Mouse (Mus musculus): Measurements from ENCODE around the gene Tfeb. TPM values are rescaled to one million over a fixed set of nuclear protein-coding genes. Genes with fewer than 3 reads are reported as not detected.
A peak's percentile ranks its signal among the peaks of the same experiment; 100 is the strongest.

The Tfeb gene
- total RNA-seq, 2 experiments from 2014 or later: 12.0 to 13.1 TPM

DNA sequence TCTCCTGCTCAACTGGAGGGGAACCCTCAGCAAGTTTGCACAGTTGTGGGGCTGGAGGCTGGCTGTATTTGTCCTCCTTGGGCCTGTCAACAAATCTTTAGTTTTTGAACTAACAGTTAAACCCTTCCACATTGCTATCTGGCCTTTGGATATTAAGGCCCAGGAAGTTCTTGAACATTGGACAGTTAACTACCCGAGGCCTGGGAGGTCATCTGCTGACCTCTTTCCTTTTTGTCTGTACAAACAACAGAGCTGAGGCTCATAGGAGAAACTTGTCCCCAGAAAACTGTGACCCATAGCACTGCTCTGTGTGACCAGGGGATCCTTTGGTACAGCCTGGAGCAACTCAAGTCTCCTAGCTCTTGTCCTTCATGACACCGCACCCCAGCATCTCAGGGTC is 37.8 kb upstream of the Tfeb start:
- Histone ChIP-seq H3K27ac (no peak overlapping the region), H3K4me3 (no peak overlapping the region)
- no peak for TF ChIP-seq CTCF (conservative IDR thresholded peaks at IDR 0.05)
- DNase-seq (ENCODE audit: low spot score in 2 of 2): no peak

DNA sequence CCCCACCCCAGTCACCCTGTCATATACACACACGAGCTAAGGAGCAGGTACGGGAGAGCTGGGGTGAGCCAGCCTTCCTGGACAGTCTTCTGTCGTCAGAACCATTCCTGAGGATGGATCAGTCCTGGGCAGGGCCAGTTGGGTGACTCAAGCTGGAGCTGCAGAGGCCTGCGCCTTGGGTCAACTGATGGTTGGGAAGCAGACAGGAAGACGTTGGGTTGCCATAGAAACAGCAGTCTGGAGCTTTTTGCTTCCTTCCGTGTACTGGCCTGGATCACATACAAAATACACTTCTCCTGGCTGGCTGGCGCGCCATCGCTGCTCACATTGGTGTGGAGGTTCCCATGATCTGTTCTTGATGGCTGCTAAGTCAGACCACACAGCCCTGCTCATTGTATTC is 35.0 kb upstream of the Tfeb start:
- no peak overlapping the region for H3K4me3 ChIP-seq
- TF ChIP-seq CTCF (conservative IDR thresholded peaks at IDR 0.05): no peak
- no peak for DNase-seq (ENCODE audit: low spot score in 2 of 2)
- no peak overlapping the region for H3K27ac ChIP-seq

DNA sequence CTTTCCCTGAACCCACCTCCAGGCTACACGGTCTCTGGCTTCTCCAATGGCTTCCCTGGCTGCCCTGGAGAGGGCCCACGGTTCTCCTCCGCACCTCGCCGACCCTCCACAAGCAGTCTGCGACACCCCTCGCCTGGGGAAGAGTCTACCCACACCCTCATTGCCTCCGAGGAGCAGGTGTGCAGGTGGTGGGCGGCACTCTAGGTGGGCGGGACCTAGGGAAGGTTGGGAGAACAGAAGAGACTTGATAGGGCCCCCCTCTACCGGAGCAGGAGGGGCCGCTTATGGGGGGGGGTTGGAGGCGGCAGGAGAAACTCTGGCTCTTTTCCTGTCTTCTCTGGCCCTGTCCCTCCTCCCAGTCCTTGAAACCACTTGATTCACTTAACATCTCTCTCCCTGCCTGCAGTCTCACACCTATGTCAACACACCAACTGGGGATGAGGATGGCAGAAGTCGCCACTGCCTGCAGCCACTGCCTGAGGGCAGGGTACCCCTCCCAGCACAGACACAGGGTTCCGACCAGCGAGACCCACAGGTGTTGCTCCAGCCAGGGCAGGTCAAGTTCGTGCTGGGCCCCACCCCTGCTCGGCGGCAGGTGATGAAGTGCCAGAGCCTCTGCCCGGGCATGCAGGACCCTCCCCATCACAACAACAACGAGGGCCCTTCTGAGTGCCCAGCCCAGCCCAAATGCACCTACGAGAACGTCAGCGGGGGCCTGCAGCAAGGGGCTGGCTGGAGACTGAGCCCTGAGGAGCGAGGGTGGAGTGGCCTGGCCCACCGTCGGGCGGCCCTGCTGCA is 34.1 kb upstream of the Tfeb start:
- TF ChIP-seq CTCF (conservative IDR thresholded peaks at IDR 0.05): no peak
- no peak for DNase-seq (ENCODE audit: low spot score in 2 of 2)
- Histone ChIP-seq H3K4me3 (no peak overlapping the region), H3K27ac (no peak overlapping the region)

DNA sequence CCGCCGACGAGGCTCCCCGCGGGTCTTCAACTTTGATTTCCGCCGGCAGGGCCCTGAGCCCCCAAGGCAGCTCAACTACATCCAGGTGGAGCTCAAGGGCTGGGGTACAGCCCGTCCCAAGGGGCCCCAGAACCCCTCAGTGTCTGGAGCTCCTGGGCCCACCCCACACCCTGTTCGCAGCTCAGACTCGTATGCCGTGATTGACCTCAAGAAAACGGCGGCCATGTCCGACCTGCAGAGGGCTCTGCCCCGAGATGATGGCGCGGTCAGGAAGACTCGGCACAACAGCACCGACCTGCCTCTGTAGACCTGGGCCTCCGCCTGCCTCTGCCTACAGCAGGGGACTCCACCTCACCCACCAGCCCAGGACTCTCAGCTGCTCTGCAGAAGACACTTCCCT is 33.3 kb upstream of the Tfeb start:
- Histone ChIP-seq H3K27ac (no peak overlapping the region), H3K4me3 (no peak overlapping the region)
- no peak for TF ChIP-seq CTCF (conservative IDR thresholded peaks at IDR 0.05)
- no peak for DNase-seq (ENCODE audit: low spot score in 2 of 2)

DNA sequence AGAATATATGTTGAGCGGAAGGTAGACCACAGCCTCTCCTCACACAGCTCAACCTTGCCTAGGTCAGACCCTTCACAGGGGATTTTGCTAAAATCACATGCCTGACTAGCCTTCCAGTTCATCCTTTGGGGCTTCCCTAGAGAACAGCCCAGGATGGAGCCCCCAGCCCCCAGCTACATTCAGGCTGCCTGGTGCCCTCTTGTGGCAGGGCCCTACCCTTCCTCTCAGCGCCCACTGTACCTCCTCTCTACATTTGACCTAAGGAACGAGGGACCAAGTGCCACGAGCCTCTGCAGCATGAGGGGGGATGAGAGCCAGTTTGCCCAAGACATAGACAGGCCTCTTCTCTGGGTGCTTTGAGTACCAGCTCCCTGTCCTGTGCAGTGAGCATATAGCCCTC is 32.1 kb upstream of the Tfeb start:
- no peak overlapping the region for H3K27ac ChIP-seq
- no peak for DNase-seq (ENCODE audit: low spot score in 2 of 2)
- no peak overlapping the region for H3K4me3 ChIP-seq
- TF ChIP-seq CTCF (conservative IDR thresholded peaks at IDR 0.05): peak; percentile 58

DNA sequence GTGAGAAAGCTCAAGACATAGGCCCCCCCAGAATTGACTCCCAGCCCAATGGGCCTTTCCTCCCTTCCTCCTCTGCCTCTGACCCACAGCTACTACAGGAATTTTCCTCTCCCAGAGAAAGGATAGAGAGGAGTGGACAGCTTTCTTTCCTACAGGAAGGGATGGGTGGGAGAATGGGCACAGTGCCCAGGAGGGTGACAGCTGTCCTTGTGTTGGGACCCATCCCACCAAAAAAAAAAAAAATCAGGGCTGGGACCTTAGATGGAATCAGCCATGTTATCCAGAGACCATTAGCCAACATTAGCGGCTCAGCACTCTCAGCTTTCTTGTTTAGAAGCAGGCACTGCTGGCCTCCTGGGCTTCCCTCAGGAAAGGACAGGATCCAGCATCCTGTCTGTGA is 30.6 kb upstream of the Tfeb start:
- TF ChIP-seq CTCF (conservative IDR thresholded peaks at IDR 0.05): no peak
- Histone ChIP-seq H3K27ac (no peak overlapping the region), H3K4me3 (no peak overlapping the region)
- no peak for DNase-seq (ENCODE audit: low spot score in 2 of 2)

DNA sequence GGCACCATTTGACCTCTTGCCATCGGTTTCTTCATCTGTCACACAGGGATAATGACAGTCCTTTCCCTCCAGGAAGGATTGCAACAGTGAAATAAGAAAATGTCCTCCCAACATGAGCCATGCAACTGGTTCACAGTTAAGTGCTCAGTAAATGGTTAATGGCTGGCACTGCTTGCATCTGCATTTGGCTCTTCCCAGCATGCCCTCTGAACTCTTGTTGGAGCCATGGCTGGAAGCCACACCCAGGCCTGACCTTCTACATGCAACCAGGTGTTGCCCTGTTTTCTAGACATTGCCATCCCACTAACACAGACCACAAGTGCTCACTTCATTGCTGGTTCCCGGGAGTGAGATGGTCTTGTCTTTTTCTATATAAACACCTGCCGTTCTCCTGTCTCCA is 28.9 kb upstream of the Tfeb start:
- DNase-seq (ENCODE audit: low spot score in 2 of 2): no peak
- Histone ChIP-seq H3K4me3 (no peak overlapping the region), H3K27ac (no peak overlapping the region)
- no peak for TF ChIP-seq CTCF (conservative IDR thresholded peaks at IDR 0.05)

DNA sequence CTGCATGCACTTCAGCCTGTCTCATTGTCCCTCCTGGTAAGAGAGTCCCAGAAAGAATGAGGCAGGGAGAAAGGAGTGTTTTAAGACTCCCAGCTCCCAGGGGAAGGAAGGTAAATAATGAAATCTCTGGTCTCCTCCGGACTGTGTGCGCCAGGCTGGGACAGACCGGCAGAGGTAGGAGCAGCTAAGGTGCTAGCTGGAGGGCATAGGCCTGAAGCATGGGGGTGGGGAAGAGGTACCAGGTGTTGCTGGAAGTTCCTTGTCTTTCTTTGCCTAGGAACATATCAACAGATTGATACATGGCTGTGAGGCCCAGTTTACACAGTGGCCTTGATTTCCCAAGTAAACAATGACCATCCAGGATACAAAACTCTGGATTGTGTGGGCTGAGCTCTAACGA is 27.9 kb upstream of the Tfeb start:
- TF ChIP-seq CTCF (conservative IDR thresholded peaks at IDR 0.05): no peak

DNA sequence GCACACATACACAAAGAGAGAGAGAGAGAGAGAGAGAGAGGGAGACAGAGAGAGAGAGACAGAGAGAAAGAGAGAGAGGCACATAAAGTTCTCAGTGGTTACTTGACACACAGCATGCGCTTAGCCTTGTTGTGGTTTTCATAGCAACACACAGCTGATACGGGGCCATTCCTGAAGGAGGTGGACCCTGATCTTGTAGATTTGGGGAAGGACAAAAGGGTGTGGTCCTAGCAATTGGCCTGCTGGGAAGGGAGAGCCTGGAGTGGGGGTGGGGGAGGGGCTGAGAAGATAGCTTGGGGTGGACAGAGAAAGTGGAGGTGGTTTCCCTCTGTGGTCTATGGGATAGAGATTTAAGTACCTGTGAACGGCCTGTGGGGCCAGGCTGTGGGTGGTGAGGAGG is 26.8 kb upstream of the Tfeb start:
- TF ChIP-seq CTCF (conservative IDR thresholded peaks at IDR 0.05): no peak
- Histone ChIP-seq H3K4me3 (no peak overlapping the region), H3K27ac (no peak overlapping the region)
- DNase-seq (ENCODE audit: low spot score in 2 of 2): no peak

More for the DNA sequence above, 27.9 kb upstream of the Tfeb start:
- Histone ChIP-seq H3K27ac (no peak overlapping the region), H3K4me3 (no peak overlapping the region)
- no peak for DNase-seq (ENCODE audit: low spot score in 2 of 2)

DNA sequence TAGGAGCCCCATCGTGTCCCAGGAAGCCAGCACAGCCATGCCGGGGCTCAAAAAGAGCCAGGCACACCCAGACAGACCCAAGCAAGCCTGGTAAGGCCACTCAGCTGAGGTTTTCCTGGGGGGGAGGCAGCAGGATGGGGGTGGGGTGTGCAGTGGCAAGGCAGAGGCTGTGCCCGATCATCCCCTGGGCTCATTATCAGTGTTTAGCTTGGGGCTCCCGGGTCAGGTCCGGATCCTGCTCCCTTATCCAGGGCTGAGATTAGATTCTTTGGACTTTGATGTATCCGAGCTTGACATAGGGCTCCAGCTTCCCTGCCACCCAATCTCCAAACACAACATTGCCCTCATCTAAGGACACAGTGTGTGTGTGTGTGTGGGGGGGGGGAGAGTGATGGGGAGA is 24.9 kb upstream of the Tfeb start:
- TF ChIP-seq CTCF (conservative IDR thresholded peaks at IDR 0.05): no peak
- Histone ChIP-seq H3K4me3 (no peak overlapping the region), H3K27ac (no peak overlapping the region)
- no peak for DNase-seq (ENCODE audit: low spot score in 2 of 2)

DNA sequence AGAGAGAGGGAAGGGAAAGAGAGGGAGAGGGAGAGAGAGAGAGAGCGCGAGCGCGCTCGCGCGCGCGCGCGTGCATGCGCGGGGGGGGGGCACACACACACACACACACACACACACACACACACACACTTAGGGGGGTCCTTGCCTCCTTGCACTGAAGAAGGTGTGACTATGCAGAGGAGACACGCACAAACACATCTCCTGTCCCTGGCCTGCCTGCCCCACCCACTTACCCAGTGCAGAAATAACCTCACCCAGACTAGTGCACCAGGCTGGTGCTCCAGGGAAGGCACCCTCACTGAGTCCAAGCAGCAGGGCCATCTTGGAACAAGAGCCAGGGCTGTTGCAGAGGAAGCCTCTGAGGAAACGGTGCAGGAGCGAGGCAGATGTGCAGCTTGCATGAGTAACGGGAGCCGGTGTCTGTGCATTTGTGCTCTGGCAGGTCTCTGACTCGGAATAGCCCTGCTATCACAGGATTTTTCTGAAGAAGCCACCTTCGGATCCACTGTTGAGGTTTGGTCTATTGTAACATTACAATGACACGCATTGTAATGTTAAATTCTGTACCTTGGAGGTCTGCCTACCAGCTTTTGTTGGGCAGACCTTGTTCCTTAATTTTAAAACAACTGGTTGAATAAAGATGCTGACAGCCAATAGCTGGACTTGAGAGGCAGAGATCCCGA is 23.8 kb upstream of the Tfeb start:
- no peak overlapping the region for H3K4me3 ChIP-seq
- H3K27ac ChIP-seq: no peak overlapping the region
- DNase-seq (ENCODE audit: low spot score in 2 of 2): no peak
- no peak for TF ChIP-seq CTCF (conservative IDR thresholded peaks at IDR 0.05)

DNA sequence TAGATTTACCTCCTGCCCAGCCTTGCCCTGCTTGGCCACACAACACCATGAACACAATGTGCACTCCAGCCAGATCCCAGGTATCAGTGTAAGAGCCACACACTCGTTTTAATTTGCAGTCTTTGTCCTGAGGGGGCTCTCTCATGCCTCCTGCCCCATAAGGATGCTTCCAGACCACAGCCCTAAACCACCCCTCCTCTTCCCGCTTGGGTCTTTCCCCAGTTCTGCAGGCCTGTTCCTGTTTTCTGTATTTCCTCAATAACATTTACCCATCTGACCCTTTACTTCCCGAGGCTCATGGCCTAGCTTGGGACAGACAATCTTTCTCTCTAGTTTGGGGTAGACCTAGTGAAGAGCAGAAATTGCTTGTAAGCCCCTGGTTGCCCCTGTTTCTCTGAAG is 21.8 kb upstream of the Tfeb start:
- Histone ChIP-seq H3K27ac (no peak overlapping the region), H3K4me3 (no peak overlapping the region)
- TF ChIP-seq CTCF (conservative IDR thresholded peaks at IDR 0.05): no peak
- no peak for DNase-seq (ENCODE audit: low spot score in 2 of 2)

DNA sequence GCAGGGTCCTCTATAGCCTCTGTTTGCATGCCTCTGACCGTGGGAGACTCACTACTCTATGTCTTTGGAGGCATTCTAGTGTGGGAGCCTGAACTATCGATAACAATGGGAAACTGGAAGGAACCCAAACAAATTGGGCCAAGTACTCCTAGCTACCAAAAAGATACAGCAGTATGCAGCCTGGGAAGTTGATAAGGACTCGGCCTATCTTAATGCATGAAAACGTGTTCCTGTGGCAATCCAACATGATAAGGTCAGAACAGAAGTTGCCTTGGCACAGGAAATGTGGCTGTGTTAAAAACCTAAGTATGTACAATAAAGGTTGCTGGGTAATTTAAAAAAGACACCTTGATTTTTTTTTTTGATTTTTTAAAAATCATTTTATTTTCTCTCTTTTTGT is 15.6 kb upstream of the Tfeb start:
- H3K4me3 ChIP-seq: no peak overlapping the region

DNA sequence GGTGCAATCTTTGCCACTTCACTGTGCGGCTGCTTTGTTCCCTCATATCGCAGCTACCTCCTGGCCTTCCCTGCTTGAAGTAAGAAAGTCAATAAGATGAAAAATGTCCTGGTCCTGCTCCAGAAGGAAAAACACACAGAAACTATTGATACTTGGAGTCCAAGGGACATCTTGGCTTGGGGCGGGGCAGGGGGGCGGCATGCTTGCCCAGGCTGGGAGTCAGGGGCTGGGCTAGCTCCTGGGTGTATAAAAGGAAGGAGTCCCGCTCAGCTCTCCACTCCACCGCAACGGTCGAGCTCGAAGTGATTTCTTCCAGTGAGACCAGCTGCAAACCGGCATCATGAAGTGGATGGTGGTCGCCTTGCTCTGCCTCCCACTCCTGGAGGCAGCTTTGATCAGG is 10.3 kb upstream of the Tfeb start, which contains the start of gene Pgc:
Gene Pgc (plus strand): TSS at position 277 of the 400 bp plus-strand sequence.
- no peak within 1 kb of the TSS for H3K4me3 ChIP-seq
- H3K27ac ChIP-seq: no peak within 1 kb of the TSS
- no peak for TF ChIP-seq CTCF (conservative IDR thresholded peaks at IDR 0.05)
- DNase-seq (ENCODE audit: low spot score in 2 of 2): no peak

More for the DNA sequence above, 15.6 kb upstream of the Tfeb start:
- no peak for DNase-seq (ENCODE audit: low spot score in 2 of 2)
- no peak for TF ChIP-seq CTCF (conservative IDR thresholded peaks at IDR 0.05)
- no peak overlapping the region for H3K27ac ChIP-seq

All from layer of hippocampus, adult 2 months (tissue).